Mouse (Mus musculus): ENCODE measurements around the gene AY761185. TPM values are rescaled to one million over a fixed set of nuclear protein-coding genes. Genes with fewer than 3 reads are reported as not detected.
"Not testable (repeated sequence)": the region's sequence is repeated elsewhere in the genome, so short reads cannot be mapped to it uniquely, and the experiment has no call there.

The AY761185 gene
- not detected in 2 replicates for total RNA-seq (2014; rRNA removed)
- not detected in 2 replicates for polyA plus RNA-seq (2012; rRNA removed)

DNA sequence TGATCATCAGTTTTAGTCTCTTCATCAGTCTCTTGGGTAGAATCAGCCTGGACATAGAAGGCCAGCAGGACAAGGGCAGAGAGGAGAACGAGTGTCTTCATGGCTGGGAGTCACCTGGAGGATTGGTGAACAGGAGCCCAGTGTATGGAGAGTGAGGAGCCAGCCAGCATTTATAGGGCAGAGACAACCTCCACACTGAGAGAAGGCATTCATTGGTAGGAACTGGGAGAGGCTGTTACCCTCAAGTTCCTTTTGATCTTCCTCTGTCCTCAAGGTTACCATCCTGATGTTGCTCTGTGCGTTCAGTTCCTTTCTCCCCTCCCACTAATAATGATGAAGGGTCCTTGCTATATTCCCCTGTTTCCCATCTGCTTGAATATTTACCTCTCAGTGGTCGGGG lies at the start of gene AY761185:
Gene AY761185 (minus strand): TSS at position 101 of the 400 bp plus-strand sequence.
- TF ChIP-seq CTCF (IDR thresholded peaks at IDR 0.05; ENCODE audit: low read depth, low read length) (no peak), POLR2A (IDR thresholded peaks at IDR 0.05; ENCODE audit: extremely low read depth, insufficient read depth, low read length) (no peak)
- no peak within 1 kb of the TSS for H3K9ac ChIP-seq (ENCODE audit: low read depth, low read length)
- no peak within 1 kb of the TSS for H3K4me3 ChIP-seq (ENCODE audit: insufficient read depth, low read depth, low read length)
- WGBS = 69% methylated on average over 3 of the region's 3 CpGs
- no peaks in the 10 kb centered on the region for H3K36me3 ChIP-seq (ENCODE audit: control insufficient read depth, insufficient read depth, low read length)
- H3K27me3 ChIP-seq (ENCODE audit: control insufficient read depth, insufficient read depth, low read length) = no peaks in the 10 kb centered on the region
- no peaks in the 10 kb centered on the region for H3K79me2 ChIP-seq (ENCODE audit: control insufficient read depth, insufficient read depth, low read length)
- no peak within 1 kb of the TSS for H3K27ac ChIP-seq (replicated peaks; ENCODE audit: insufficient read depth, low read depth, low read length)
- DNase-seq (ENCODE audit: extremely low read depth, low read depth, low spot score) = no peak
- H3K4me1 ChIP-seq (ENCODE audit: control insufficient read depth, insufficient read depth, low read length) = no peaks in the 10 kb centered on the region

DNA sequence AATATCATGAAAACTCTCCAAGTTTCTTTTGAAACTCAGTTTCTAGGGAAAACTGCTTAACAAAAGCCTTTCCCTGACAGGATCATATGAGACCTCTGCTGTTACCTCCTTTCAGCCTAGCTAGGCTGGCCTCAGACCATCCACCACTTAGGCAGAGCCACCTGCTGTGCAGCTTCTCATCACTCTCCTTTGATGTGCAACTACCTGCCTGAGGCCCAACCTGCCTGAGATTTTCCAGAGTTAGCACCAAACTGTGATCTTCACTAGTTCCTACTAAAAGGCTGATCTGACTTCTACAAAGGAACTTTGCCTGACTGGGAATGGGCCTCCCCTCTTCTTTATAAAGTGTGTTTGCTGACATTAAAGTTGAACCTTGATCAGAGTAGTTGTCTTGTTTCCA lies 49.5 kb upstream of the AY761185 start:
- not testable (repeated sequence) for H3K4me3 ChIP-seq (ENCODE audit: insufficient read depth, low read depth, low read length); H3K27ac ChIP-seq (replicated peaks; ENCODE audit: insufficient read depth, low read depth, low read length); H3K36me3 ChIP-seq (ENCODE audit: control insufficient read depth, insufficient read depth, low read length); H3K9ac ChIP-seq (ENCODE audit: low read depth, low read length); DNase-seq (ENCODE audit: extremely low read depth, low read depth, low spot score); H3K27me3 ChIP-seq (ENCODE audit: control insufficient read depth, insufficient read depth, low read length); H3K79me2 ChIP-seq (ENCODE audit: control insufficient read depth, insufficient read depth, low read length); H3K4me1 ChIP-seq (ENCODE audit: control insufficient read depth, insufficient read depth, low read length)

DNA sequence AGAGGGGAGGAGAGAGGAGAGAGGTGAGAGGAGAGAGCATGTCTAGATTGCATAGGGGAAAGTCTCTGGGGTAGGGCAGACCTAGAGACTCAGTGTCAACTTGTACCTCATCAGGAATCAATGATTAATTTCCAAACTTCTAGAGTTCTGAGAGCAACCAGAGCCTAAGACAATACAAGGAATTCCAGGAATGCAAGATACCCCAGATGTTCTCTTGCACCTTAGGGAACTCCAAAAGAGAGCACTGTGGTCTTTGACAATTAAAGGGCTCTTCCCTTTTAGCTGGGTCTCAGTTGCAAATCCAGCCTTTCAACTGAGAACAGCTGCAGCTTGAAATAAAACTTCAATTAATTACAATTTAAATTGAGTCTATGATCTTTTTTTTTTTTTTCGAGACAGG lies 35.3 kb upstream of the AY761185 start:
- no peak overlapping the region for H3K4me3 ChIP-seq (ENCODE audit: insufficient read depth, low read depth, low read length)
- TF ChIP-seq POLR2A (IDR thresholded peaks at IDR 0.05; ENCODE audit: extremely low read depth, insufficient read depth, low read length) = no peak
- no peak for TF ChIP-seq CTCF (IDR thresholded peaks at IDR 0.05; ENCODE audit: low read depth, low read length)
- H3K9ac ChIP-seq (ENCODE audit: low read depth, low read length) = no peak overlapping the region
- no peaks in the 10 kb centered on the region for H3K4me1 ChIP-seq (ENCODE audit: control insufficient read depth, insufficient read depth, low read length)
- H3K27ac ChIP-seq (replicated peaks; ENCODE audit: insufficient read depth, low read depth, low read length) = no peak overlapping the region
- WGBS = 41% methylated on average over 1 of the region's 1 CpGs
- no peaks in the 10 kb centered on the region for H3K36me3 ChIP-seq (ENCODE audit: control insufficient read depth, insufficient read depth, low read length)
- no peaks in the 10 kb centered on the region for H3K79me2 ChIP-seq (ENCODE audit: control insufficient read depth, insufficient read depth, low read length)
- no peak for DNase-seq (ENCODE audit: extremely low read depth, low read depth, low spot score)
- no peaks in the 10 kb centered on the region for H3K27me3 ChIP-seq (ENCODE audit: control insufficient read depth, insufficient read depth, low read length)

DNA sequence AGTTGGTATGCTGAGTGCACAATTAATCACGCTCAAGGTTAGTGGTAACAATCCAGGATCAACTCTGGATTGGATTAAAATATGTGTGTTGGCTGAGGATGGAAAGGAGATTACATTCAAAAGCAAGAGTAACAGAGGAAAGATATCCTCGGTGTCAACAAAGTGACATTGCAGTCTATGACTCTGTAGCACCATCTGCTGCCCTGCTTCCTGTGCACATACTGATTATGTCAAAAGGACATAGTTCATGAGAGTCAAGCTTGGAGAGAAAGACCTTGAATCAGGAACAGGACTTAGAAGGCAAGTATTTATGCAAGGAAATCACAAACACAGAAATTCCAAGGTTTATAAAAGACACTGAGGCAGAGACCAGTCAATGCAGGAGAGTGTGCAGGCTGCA lies 20.0 kb upstream of the AY761185 start:
- Histone ChIP-seq H3K36me3 (ENCODE audit: control insufficient read depth, insufficient read depth, low read length) (no peaks in the 10 kb centered on the region), H3K4me1 (ENCODE audit: control insufficient read depth, insufficient read depth, low read length) (no peaks in the 10 kb centered on the region), H3K27ac (replicated peaks; ENCODE audit: insufficient read depth, low read depth, low read length) (no peak overlapping the region), H3K4me3 (ENCODE audit: insufficient read depth, low read depth, low read length) (no peak overlapping the region), H3K9ac (ENCODE audit: low read depth, low read length) (no peak overlapping the region), H3K27me3 (ENCODE audit: control insufficient read depth, insufficient read depth, low read length) (no peaks in the 10 kb centered on the region), H3K79me2 (ENCODE audit: control insufficient read depth, insufficient read depth, low read length) (no peaks in the 10 kb centered on the region)
- TF ChIP-seq POLR2A (IDR thresholded peaks at IDR 0.05; ENCODE audit: extremely low read depth, insufficient read depth, low read length) (no peak), CTCF (IDR thresholded peaks at IDR 0.05; ENCODE audit: low read depth, low read length) (no peak)
- no peak for DNase-seq (ENCODE audit: extremely low read depth, low read depth, low spot score)
- WGBS = 70% methylated on average over 2 of the region's 2 CpGs

DNA sequence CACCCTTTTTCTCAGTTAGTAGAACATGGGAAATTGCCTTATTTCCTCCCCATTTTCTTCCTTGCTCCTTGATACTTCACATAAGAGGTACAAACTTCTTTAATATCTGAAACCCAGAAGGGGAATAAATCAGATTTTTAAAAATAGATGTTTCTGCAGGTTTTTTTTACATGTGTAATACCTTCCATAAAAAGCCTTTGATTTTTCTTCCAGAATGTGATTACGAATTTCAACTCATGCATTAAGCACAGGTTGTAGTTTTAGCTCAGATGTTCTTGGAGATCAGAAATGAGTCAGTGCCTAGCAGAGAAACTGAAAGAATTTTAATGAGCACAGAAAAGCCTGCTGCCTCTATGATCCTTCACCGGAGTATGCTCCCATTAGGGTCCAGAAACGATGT lies 22.5 kb downstream of the AY761185 start, which contains the start of gene Gm6040:
Gene Gm6040 (minus strand): TSS at position 101 of the 400 bp plus-strand sequence.
- H3K79me2 ChIP-seq (ENCODE audit: control insufficient read depth, insufficient read depth, low read length) = no peaks in the 10 kb centered on the region
- no peak within 1 kb of the TSS for H3K4me3 ChIP-seq (ENCODE audit: insufficient read depth, low read depth, low read length)
- no peaks in the 10 kb centered on the region for H3K4me1 ChIP-seq (ENCODE audit: control insufficient read depth, insufficient read depth, low read length)
- H3K36me3 ChIP-seq (ENCODE audit: control insufficient read depth, insufficient read depth, low read length) = no peaks in the 10 kb centered on the region
- WGBS = 71% methylated on average over 3 of the region's 3 CpGs
- TF ChIP-seq POLR2A (IDR thresholded peaks at IDR 0.05; ENCODE audit: extremely low read depth, insufficient read depth, low read length) = no peak
- TF ChIP-seq CTCF (IDR thresholded peaks at IDR 0.05; ENCODE audit: low read depth, low read length) = no peak
- H3K9ac ChIP-seq (ENCODE audit: low read depth, low read length) = no peak within 1 kb of the TSS
- DNase-seq (ENCODE audit: extremely low read depth, low read depth, low spot score) = no peak
- no peak within 1 kb of the TSS for H3K27ac ChIP-seq (replicated peaks; ENCODE audit: insufficient read depth, low read depth, low read length)
- H3K27me3 ChIP-seq (ENCODE audit: control insufficient read depth, insufficient read depth, low read length) = no peaks in the 10 kb centered on the region

DNA sequence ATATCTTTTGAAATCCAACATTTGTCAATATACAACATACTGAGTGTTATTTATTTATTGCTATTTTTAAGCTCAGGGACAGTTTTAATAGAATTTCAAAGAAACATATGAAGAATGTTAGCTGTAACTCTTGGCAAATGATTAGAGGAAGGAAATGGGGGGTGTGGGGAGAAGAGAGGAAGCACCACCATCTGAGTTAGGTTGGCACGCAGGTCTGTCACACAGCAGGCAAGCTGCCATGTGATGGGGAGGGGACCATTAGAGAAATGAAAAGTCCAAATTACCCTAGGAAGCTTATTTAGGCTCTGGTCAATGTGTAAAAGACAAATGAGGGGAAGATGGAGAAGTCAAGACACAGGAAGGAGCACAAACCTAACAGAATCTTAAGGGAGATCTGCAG lies 32.2 kb downstream of the AY761185 start:
- TF ChIP-seq CTCF (IDR thresholded peaks at IDR 0.05; ENCODE audit: low read depth, low read length) (no peak), POLR2A (IDR thresholded peaks at IDR 0.05; ENCODE audit: extremely low read depth, insufficient read depth, low read length) (no peak)
- no peaks in the 10 kb centered on the region for H3K36me3 ChIP-seq (ENCODE audit: control insufficient read depth, insufficient read depth, low read length)
- H3K4me3 ChIP-seq (ENCODE audit: insufficient read depth, low read depth, low read length) = no peak overlapping the region
- no peaks in the 10 kb centered on the region for H3K27me3 ChIP-seq (ENCODE audit: control insufficient read depth, insufficient read depth, low read length)
- WGBS = 79% methylated on average over 1 of the region's 1 CpGs
- DNase-seq (ENCODE audit: extremely low read depth, low read depth, low spot score) = no peak
- no peak overlapping the region for H3K9ac ChIP-seq (ENCODE audit: low read depth, low read length)
- H3K79me2 ChIP-seq (ENCODE audit: control insufficient read depth, insufficient read depth, low read length) = no peaks in the 10 kb centered on the region
- H3K27ac ChIP-seq (replicated peaks; ENCODE audit: insufficient read depth, low read depth, low read length) = no peak overlapping the region
- no peaks in the 10 kb centered on the region for H3K4me1 ChIP-seq (ENCODE audit: control insufficient read depth, insufficient read depth, low read length)
